Mouse (Mus musculus) frontal cortex, postnatal 25 days (tissue): Measurements from ENCODE around the gene Gm28053.

Experiments used
- DNase-seq, 2 experiments: peaks; one replicate each; pipeline ENCODE4 v3.0.0; 2022; ENCODE audit warnings: low spot score in 2 of 2

Gm28053 gene

GRCm38 (mm10) chr6:48692962-48693361 is 25.4 kb upstream of the Gm28053 start:
- DNase-seq = no peak

DNA sequence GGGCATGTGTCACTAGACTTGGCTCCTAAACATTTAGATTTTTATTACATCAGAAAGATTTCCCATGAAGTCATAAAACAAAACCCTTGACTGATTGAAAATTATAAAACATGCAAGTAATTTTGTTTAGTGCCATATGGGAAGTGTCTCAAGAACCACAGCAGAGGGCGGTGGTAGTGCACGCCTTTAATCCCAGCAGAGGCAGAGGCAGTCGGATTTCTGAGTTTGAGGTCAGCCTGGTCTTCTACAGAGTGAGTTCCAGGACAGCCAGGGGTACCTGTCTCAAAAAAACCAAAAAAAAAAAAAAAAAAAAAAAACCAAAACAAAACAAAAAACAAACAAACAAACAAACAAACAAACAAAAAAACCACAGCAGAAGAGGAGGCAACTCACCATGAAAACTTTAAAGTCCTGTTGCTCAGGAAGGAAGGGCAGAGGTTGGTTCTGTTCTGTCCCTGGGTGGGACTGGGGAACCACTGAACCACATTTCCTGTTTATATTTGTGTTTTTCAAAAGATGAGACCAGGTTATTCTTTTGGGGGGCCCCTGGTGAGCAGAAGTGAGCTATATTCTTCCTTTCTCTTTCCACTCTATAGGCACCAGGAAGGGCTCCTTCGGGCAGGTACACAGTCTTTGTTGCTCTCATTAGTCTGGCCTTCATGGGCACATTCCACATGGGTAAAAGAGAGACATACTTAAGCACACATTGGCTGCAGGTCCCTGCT is 21.4 kb upstream of the Gm28053 start:
- DNase-seq = no peak

GRCm38 (mm10) chr6:48697555-48697930 is 20.9 kb upstream of the Gm28053 start:
- DNase-seq = no peak

- no peak for DNase-seq
These were observed 20.1 kb upstream of the Gm28053 start for GRCm38 (mm10) chr6:48698066-48698856.

- no peak for DNase-seq
These were observed 19.5 kb upstream of the Gm28053 start for GRCm38 (mm10) chr6:48698888-48699287.

- no peak for DNase-seq
These were observed 17.9 kb upstream of the Gm28053 start for GRCm38 (mm10) chr6:48700251-48701075.

GRCm38 (mm10) chr6:48702146-48702545 is 16.3 kb upstream of the Gm28053 start:
- no peak for DNase-seq

GRCm38 (mm10) chr6:48702601-48703000 is 15.8 kb upstream of the Gm28053 start:
- no peak for DNase-seq

GRCm38 (mm10) chr6:48704146-48704545 is 14.3 kb upstream of the Gm28053 start:
- no peak for DNase-seq

DNA sequence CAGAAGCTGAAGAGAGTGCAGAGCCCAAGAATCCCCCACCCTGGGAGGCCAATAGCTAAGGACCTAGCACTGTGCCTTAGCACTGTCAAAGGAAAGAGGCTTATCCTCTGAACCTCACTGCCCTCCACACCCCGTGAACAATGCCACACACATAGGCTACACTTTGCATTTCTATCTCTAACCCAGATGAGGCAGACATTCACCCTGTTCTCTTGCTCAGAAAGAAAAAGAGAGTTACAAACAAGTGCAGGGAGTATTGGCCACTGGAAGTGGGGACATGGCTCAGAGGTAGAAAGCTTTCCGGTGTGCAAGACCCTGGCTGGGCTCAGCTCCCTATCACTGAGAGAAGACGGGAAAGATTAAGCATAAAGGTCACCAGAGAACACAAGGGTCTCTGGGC is 12.3 kb upstream of the Gm28053 start:
- DNase-seq = no peak

DNA sequence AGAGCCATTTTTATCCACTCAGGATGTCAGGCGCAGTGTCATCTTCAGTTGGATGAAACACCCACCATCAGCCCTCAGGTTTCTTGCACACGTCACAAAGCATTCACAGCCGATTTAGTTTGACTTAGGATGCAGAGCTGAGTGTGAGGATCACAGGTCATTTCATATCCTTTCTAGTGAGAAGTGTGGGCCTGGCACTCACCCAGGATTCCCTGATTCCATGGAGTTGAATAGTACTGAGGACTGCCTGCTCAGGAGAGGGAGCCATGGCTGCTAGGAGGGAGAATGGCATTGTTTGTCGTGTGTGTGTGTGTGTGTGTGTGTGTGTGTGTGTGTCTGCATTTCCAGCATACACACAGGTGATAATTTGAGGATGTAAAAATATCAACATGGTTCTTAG is 1.9 kb downstream of the Gm28053 start:
- no peak for DNase-seq

DNA sequence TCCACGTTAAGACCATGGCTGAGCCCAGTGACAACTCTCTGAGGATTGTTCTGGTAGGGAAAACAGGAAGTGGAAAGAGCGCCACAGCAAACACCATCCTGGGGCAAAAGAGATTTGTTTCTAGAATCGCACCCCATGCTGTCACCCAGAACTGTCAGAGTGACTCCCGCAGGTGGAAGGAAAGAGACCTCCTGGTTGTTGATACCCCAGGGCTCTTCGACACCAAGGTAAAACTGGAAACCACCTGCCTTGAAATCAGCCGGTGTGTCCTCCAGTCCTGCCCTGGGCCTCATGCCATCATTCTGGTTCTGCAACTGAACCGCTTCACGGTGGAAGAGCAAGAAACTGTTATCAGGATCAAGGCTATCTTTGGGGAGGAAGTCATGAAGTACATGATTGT is 5.1 kb downstream of the Gm28053 start:
- no peak for DNase-seq

GRCm38 (mm10) chr6:48725476-48725875 is 7.1 kb downstream of the Gm28053 start:
- DNase-seq = no peak

- no peak for DNase-seq
These were observed 9.4 kb downstream of the Gm28053 start for GRCm38 (mm10) chr6:48727761-48728160.

DNA sequence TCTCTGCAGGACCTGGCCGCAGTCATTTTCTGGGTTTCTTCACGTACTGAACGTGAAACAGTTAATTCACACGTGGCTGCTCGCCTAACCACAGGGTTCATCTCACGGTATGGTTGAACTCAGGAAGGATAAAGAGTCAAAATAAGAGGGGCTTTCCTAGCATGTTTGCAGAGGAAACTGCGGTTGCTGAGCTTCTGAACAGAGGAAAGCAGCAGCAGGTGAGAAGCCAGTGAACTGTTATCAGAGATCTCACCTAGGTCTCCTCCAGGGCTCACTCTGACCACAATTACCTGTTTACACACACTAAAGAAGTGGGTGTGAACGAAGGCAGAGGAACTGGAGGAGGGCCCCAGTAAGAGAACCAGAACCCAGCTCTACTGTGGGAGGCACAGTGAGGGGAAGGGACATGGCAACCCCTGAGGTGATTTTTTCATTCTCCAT is 14.5 kb downstream of the Gm28053 start:
- no peak for DNase-seq

- DNase-seq = no peak
These were observed 15.3 kb downstream of the Gm28053 start for GRCm38 (mm10) chr6:48733660-48734059.

DNA sequence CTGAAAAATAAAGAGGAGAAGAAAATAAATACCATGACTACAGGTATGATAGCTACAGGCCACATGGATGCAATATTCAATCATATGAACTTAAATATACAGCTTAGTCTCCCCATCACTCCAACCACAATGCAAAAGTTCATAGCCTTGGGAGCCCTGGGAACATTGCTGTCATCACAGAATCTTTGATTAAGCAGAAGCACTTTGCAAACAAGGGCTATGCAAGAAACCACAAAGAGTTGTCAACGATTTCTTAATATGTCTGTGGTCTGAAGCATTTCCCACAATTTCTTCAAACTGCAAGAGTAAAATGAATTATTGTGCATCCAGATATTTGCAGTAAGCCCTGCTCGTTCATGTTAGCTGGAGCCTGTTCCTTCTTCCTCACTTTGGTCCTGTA is 18.6 kb downstream of the Gm28053 start:
- DNase-seq = no peak

GRCm38 (mm10) chr6:48737688-48738087 is 19.3 kb downstream of the Gm28053 start:
- DNase-seq = no peak

DNA sequence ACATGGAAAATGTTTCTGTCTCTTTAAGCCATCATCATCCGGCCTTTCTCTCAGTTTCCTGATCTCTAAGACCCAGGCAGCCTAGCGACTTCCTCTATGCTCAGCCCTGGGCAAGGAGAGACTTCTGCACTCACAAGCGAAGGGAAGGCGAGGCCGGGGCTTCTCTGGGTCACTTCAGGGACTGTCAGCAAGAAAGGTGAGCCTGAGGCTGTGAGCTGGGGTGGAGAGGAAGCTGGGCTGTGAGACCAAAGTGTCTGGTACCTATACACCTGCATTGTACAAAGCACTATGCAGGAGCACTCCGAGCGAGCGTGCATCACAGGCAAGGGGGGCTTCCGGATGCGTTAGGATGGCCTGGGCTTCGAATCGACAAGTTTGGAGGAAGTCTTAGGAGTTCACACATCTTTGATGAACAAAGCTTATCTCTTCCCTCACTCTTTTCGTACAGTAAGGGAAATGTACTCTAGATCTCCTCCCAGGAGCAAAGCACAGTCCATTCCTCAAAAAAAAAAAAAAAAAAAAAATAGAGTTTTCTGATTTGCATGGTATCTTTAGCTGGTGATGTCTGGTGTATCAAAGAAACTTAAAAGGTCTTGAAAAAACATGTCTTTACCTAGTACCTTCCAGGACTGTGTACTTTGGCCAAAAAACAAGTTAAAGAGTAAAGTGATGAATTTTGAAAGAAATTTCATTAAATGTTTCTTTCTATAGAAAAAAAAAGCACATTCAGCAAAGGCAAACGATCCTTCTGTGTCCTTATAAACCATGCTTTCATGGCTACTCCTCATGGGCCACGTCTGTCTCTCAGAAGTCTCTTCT is 20.8 kb downstream of the Gm28053 start, which contains the start of gene Gimap1:
Gimap1 (plus strand) TSS at position 94 of the 819 bp plus-strand sequence.
- DNase-seq = no peak

- no peak for DNase-seq
These were observed 21.3 kb downstream of the Gm28053 start for GRCm38 (mm10) chr6:48739780-48740055.

DNA sequence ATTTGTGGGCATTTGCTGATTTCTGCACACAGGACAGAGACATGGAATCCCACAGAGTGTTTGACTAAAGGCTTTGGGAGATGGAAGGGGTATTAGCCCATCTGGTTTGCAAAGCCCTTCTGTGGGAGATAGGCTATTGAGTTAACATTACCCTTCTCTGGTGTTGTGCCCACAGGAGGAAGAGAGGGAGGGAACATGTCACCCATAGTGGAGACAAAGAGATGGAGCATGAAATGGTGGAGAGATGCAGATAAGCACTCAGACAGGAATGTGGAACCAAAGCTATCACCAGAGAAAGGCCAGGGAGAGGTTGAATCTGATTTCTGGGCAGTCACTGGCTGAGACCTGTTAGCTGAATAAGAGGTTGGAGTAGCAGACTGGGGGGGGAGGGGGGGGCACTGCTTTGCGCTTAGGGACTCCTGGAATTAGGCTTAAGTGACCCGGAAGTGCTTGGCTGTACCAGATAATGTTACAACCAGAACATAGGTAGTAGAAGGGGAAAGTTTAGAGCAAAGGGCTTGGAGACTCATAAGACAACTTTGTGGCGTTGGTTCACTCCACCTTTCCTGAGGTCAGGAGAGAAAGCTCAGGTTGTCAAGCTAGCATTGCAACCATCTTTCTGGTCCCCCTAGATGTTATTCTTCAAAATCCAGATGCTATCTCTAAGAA is 22.2 kb downstream of the Gm28053 start:
- DNase-seq = no peak
